Mouse (Mus musculus): ENCODE results near the gene Plekhh1.

GRCm38 (mm10) chr12:79048898-79049297 lies 19.9 kb downstream of the Plekhh1 start:
- TF ChIP-seq CTCF (IDR thresholded peaks at IDR 0.05; ENCODE audit: borderline replicate concordance, insufficient read depth, low read depth, low read length) = no peak
- no peak for TF ChIP-seq POLR2A (IDR thresholded peaks at IDR 0.05; ENCODE audit: borderline replicate concordance, insufficient read depth, low read length)

Data from cerebellum, adult 2 months (tissue).